8 mouse cellular contexts compared by ENCODE assay signal in genomic region chr2:152739842-152740260, GRCm38 (mm10). TPM values are rescaled to one million over a fixed set of nuclear protein-coding genes. Genes with fewer than 3 reads are reported as not detected.
DNase-seq lines count a peak whose midpoint lies in the region; ATAC-seq and TF ChIP-seq lines count a peak whose summit lies in the region.

No protein-coding gene starts in this region.

- H3K27ac ChIP-seq in kidney, adult 2 months (ENCODE audit: insufficient read depth, low read depth, low read length), result peak overlapping the region; percentile 99
- H3K27ac ChIP-seq in cortical plate, adult 2 months (ENCODE audit: insufficient read depth, low read length), result peak overlapping the region; percentile 72
- H3K27ac ChIP-seq in intestine, embryonic 14.5 days (ENCODE audit: low read depth), result peak overlapping the region; percentile 99
- H3K27ac ChIP-seq in lung, postnatal 0 days (ENCODE audit: low read length), result peak overlapping the region; percentile 97

- H3K9ac ChIP-seq in intestine, embryonic 14.5 days (ENCODE audit: low read length), result no peak overlapping the region
- peak overlapping the region; percentile 36; the same call in 1 of the 2 replicates for H3K9ac ChIP-seq in lung, postnatal 0 days (replicated peaks; ENCODE audit: low read depth)

- ATAC-seq in intestine, embryonic 14.5 days (replicated peaks; ENCODE audit: low FRiP score, low TSS enrichment, low read depth), result peak; percentile 48
- peak; percentile 20 for ATAC-seq in lung, postnatal 0 days

- WGBS in kidney, adult 2 months, result 8% methylated on average over 3 of the region's 3 CpGs
- 18% methylated on average over 3 of the region's 3 CpGs for WGBS in intestine, embryonic 14.5 days
- WGBS in lung, postnatal 0 days, result 6% methylated on average over 3 of the region's 3 CpGs

- no peak for TF ChIP-seq CTCF in kidney, adult 2 months (conservative IDR thresholded peaks at IDR 0.05; ENCODE audit: insufficient read depth, insufficient read length, low read depth, low read length)
- no peak for TF ChIP-seq CTCF in cortical plate, adult 2 months (IDR thresholded peaks at IDR 0.05; ENCODE audit: extremely low read depth, insufficient read depth, low read length)
- no peak for TF ChIP-seq CTCF in lung, postnatal 0 days (IDR thresholded peaks at IDR 0.05)

- H3K4me3 ChIP-seq in kidney, adult 2 months (ENCODE audit: insufficient read depth, low read depth, low read length), result no peak overlapping the region
- H3K4me3 ChIP-seq in cortical plate, adult 2 months (ENCODE audit: insufficient read depth, low read length), result no peak overlapping the region
- H3K4me3 ChIP-seq in intestine, embryonic 14.5 days (ENCODE audit: low read depth, low read length), result no peak overlapping the region
- 0 out of 2 replicates have a peak overlapping the region, but pooled peaks have one; percentile 87 for H3K4me3 ChIP-seq in lung, postnatal 0 days (ENCODE audit: low read depth, low read length)

- no peaks in the 10 kb centered on the region for H3K27me3 ChIP-seq in kidney, adult 2 months (replicated peaks; ENCODE audit: control insufficient read depth, insufficient read depth, low read length)
- H3K27me3 ChIP-seq in intestine, embryonic 14.5 days (replicated peaks; ENCODE audit: control insufficient read depth, insufficient read depth, low read length), result no peaks in the 10 kb centered on the region
- H3K27me3 ChIP-seq in lung, postnatal 0 days (replicated peaks; ENCODE audit: insufficient read depth, low read length), result no peaks in the 10 kb centered on the region

- H3K36me3 ChIP-seq in kidney, adult 2 months (ENCODE audit: control insufficient read depth, insufficient read depth, low read length), result no peaks in the 10 kb centered on the region
- 0 out of 2 replicates have a peak, but pooled peaks cover 3% of the 10 kb centered on the region for H3K36me3 ChIP-seq in intestine, embryonic 14.5 days (ENCODE audit: control insufficient read depth, insufficient read depth, low read length)
- no peaks in the 10 kb centered on the region for H3K36me3 ChIP-seq in lung, postnatal 0 days (ENCODE audit: insufficient read depth, low read length)

- TF ChIP-seq EP300 in lung, postnatal 0 days (IDR thresholded peaks at IDR 0.05), result no peak; the same call in 1 of the 2 replicates

- peak; percentile 93 for DNase-seq in kidney, adult 2 months
- no peak for DNase-seq in kidney, postnatal 4 days
- no peak for DNase-seq in intestine, embryonic 14.5 days (ENCODE audit: low spot score)
- DNase-seq in lung, postnatal 0 days (ENCODE audit: low spot score), result peak; percentile 87
- DNase-seq in frontal cortex, postnatal 10 days (ENCODE audit: low spot score in 2 of 2), result no peak
- DNase-seq in adrenal gland, adult 8-10 months, result no peak
- no peak for DNase-seq in frontal cortex, postnatal 14 days (ENCODE audit: low spot score in 2 of 2)

- TF ChIP-seq POLR2A in kidney, adult 2 months (IDR thresholded peaks at IDR 0.05; ENCODE audit: low read depth, low read length), result no peak
- TF ChIP-seq POLR2A in cortical plate, adult 2 months (IDR thresholded peaks at IDR 0.05; ENCODE audit: extremely low read depth, insufficient read depth, low read length), result no peak

- peak overlapping the region; percentile 85 for H3K4me2 ChIP-seq in intestine, embryonic 14.5 days (ENCODE audit: low read length)
- peak overlapping the region; percentile 74; the same call in 1 of the 2 replicates for H3K4me2 ChIP-seq in lung, postnatal 0 days (replicated peaks; ENCODE audit: low read depth, low read length)

- H3K9me3 ChIP-seq in intestine, embryonic 14.5 days (ENCODE audit: control insufficient read depth, low read length), result no peaks in the 10 kb centered on the region
- no peaks in the 10 kb centered on the region for H3K9me3 ChIP-seq in lung, postnatal 0 days (ENCODE audit: low read length)

- peaks cover 3% of the 10 kb centered on the region; the same call in 1 of the 2 replicates for H3K4me1 ChIP-seq in kidney, adult 2 months (ENCODE audit: control insufficient read depth, insufficient read depth, low read length)
- H3K4me1 ChIP-seq in cortical plate, adult 2 months (ENCODE audit: control insufficient read depth, insufficient read depth, low read length), result peaks cover 1% of the 10 kb centered on the region
- peaks cover 48% of the 10 kb centered on the region for H3K4me1 ChIP-seq in intestine, embryonic 14.5 days (replicated peaks; ENCODE audit: control insufficient read depth, insufficient read depth, low read length)
- H3K4me1 ChIP-seq in lung, postnatal 0 days (ENCODE audit: insufficient read depth, low read depth, low read length), result peaks cover 12% of the 10 kb centered on the region; the same call in 1 of the 2 replicates

RNA-seq across cellular contexts. Expression of gene Id1, which starts 3.8 kb away (rescaled TPM):
- polyA plus RNA-seq in kidney, adult 2 months (2012; rRNA removed), result 156 and 235 TPM in 2 replicates
- 74.2 and 81.0 TPM in 2 replicates for polyA plus RNA-seq in cortical plate, adult 2 months (2012; rRNA removed)
- polyA plus RNA-seq in intestine, embryonic 14.5 days (2014; fragmentation: Nextera tagmentation; extraction: Ambion mirVana), result 101 and 109 TPM in 2 replicates
- 214 and 218 TPM in 2 replicates for polyA plus RNA-seq in lung, postnatal 0 days (2015; fragmentation: Nextera tagmentation; extraction: Ambion mirVana)
- 10 to 100 TPM; 38.9 to 74.3 (median 55.1) TPM for total RNA-seq in adrenal gland, adult 8-10 months (2022)

RNA-seq across cellular contexts. Expression of gene Cox4i2, which starts 14.1 kb away (rescaled TPM):
- 2.9 and 3.1 TPM in 2 replicates for polyA plus RNA-seq in kidney, adult 2 months (2012; rRNA removed)
- polyA plus RNA-seq in cortical plate, adult 2 months (2012; rRNA removed), result 6.3 and 6.9 TPM in 2 replicates
- 11.0 and 13.1 TPM in 2 replicates for polyA plus RNA-seq in intestine, embryonic 14.5 days (2014; fragmentation: Nextera tagmentation; extraction: Ambion mirVana)
- polyA plus RNA-seq in lung, postnatal 0 days (2015; fragmentation: Nextera tagmentation; extraction: Ambion mirVana), result 204 and 228 TPM in 2 replicates
- total RNA-seq in adrenal gland, adult 8-10 months (2022), result 1 to 10 TPM; 1.3 to 4.4 (median 2.7) TPM

RNA-seq across cellular contexts. Expression of gene Mcts2, which starts 53.0 kb away (rescaled TPM):
- polyA plus RNA-seq in kidney, adult 2 months (2012; rRNA removed), result 8.4 and 10.1 TPM in 2 replicates
- 20.0 and 21.5 TPM in 2 replicates for polyA plus RNA-seq in cortical plate, adult 2 months (2012; rRNA removed)
- polyA plus RNA-seq in intestine, embryonic 14.5 days (2014; fragmentation: Nextera tagmentation; extraction: Ambion mirVana), result 32.8 and 34.0 TPM in 2 replicates
- polyA plus RNA-seq in lung, postnatal 0 days (2015; fragmentation: Nextera tagmentation; extraction: Ambion mirVana), result 19.4 and 20.8 TPM in 2 replicates
- total RNA-seq in adrenal gland, adult 8-10 months (2022), result 10 to 100 TPM; 28.1 to 32.3 (median 29.7) TPM

Comparison
In these comparisons a context has a peak if more than half of its experiments do, and no peak if none do; other contexts are left out.
1. DNase-seq: peak in kidney, adult 2 months (single experiment) and lung, postnatal 0 days (single experiment); none in kidney, postnatal 4 days (0 of 2), intestine, embryonic 14.5 days (single experiment), frontal cortex, postnatal 10 days (0 of 2), adrenal gland, adult 8-10 months (single experiment) and frontal cortex, postnatal 14 days (0 of 2).
2. RNA of gene Cox4i2, which starts 14.1 kb away (polyA plus RNA-seq): 204 to 228 TPM in lung, postnatal 0 days; 11.0 to 13.1 TPM in intestine, embryonic 14.5 days, 6.3 to 6.9 TPM in cortical plate, adult 2 months and 2.9 to 3.1 TPM in kidney, adult 2 months; every median in the first group is over 10 times any median in the second.
3. Peak in every context shown above with its lines, with median percentiles within 50 percentile points of each other: H3K27ac ChIP-seq.